Mouse (Mus musculus): ENCODE results near the gene Def8.

DNA sequence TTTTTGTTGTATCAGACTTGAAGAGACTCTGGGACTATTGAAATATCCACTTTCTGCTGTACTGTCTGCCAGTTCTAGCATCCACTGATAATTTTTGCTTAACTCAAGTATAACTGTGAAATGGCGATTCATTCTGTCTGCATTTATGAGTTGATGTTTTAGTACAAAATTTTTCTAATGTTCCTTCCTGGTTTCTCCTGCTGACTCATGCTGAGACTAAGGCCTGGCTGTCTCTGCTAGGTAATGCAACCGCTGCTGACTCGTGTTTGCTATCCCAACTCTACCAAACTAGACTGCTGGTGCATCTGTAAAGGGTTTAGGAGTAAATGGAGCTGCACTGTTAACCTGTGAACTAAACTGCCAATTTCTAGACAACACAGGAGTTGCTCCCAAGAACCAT is 44.1 kb downstream of the Def8 start:
- no peak for TF ChIP-seq POLR2A (IDR thresholded peaks at IDR 0.05; ENCODE audit: low read depth, low read length)
- TF ChIP-seq CTCF (conservative IDR thresholded peaks at IDR 0.05; ENCODE audit: insufficient read depth, insufficient read length, low read depth, low read length) = no peak
